Mouse (Mus musculus): ENCODE measurements at regions not wholly inside any gene's neighbourhood (a gene's known extent, or its start where the extent isn't known, plus 50 kb on each side); places are given as distances from the start of the nearest gene placed in this dataset.

DNA sequence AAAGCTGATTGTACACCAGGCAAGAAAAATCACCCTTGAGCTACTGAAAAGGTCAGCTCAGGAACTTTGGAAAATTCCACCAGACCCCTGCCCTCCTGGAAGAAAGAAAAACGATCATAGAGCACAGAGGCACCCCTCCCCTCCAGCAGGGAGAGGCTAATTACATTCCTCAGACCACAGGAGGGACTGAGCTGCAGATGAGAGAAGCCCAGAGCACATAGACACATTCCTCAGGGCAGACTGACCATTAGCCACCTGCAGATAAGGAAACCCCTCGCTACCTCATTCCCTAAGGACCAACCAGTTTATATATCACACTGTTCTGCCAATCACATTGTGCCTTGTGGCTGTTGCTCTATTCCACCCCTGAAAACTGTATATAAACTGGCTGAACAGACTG lies 230.3 kb downstream of the Parp8 start:
- no peak for DNase-seq

DNA sequence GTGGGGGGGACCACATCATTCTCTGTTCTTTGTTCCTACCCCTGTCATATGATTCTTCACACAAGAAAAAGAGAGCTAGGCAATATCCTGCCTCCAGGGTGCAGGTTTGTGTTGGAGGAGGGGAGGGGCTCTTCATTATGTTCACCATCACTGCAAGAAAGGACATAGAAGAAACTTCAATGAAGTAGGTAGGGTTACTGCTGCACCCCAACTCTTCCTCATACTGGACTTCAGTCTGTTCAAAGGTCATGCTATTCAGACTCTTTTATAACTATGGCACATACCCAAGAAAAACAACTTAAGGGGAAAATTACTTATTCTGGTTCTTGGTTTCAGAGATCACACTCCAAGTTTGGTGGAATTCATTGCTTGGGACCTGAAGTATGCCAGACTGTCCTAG lies 243.7 kb downstream of the Parp8 start:
- no peak for DNase-seq

DNA sequence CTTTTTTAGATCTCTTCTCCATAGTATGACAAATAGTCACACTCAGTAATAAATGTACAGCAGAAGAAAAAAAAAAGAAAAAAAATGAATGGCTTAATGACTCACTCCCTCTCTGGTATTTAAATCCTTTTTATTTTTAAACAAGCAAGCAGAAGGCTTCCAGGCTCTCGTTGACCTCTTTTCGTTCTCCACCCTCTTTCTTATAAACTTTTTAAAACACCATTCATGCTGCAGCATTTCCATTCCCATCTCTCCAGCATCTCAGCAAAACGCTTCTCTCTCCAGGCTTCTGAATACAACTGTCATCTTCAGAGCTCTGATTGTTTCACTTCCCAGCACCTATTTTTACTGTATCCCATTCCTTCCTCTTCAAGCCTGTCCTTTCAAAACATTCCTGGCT lies 259.8 kb downstream of the Parp8 start:
- DNase-seq = no peak

DNA sequence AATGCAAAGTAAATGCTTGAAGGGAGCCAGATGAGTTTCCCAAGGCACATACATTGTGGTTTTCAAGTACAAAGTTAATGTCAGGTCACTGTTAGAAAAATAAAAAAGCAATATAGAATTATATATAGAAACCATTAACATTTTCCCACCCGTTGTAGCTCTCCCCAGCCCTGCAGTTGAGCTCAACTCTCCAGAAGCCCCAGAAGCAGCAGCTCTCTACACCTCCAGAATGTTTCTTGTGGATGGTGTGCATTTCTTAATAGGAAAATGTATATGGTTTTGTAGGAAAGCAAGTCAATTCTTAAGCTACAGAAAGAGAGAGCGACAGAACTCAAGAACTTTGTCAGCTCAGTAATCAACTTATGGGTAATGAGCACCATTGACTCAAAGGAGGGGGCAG lies 265.4 kb downstream of the Parp8 start:
- DNase-seq = no peak

DNA sequence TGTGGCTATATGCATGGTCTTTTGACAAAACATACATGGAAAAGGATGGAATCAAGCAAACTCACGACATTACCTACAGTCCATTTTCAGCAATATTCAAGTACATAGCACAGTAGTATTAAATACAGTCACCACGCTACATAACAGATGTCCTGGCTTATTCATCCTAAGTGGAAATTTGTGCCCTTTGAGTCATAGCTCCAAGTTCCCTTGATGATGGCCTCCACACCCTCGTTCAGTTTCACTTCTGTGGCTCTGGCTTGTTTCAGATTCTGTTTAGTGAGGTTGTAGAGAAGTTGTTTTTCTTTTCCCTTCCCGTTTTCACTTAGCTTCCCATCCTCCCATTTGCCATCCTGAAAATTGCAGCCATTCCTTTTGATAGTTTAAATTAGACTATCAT lies 284.5 kb downstream of the Parp8 start:
- no peak for DNase-seq

DNA sequence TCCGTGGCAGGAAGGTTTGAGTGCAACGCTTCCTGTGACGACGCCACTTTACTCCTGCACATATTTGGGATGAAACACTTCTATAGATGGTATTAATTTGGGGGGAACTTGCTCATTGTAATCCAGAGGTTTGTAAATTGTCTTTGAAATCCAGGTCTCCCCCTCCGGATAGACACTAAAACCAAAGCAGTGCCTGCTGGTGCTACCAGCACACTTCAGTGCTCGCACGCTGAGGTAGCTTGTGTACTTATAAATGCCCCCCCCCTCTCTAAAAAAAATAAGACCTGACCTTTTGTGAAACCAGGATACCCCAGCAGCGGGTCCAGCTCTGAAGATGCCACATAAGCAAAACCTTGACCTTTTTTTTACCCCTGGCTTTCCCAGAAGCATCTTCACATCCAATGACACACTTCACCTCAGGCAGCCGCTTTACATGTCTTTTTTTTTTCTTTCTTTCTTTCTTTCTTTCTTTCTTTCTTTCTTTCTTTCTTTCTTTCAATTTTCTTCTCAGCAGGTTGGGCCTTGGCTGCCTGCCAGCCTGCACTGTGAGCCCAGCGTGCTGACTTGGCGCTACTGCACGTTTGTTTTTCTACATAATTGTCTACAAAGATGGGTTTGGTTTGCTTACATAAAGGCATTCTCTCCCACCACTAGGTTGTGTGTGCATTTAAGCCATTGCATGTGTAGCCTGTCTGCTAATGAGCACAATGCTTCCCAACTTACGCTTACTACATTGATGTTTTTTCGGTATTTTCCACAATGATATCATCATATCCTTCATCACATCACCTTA lies 301.8 kb downstream of the Parp8 start:
- DNase-seq = peak in 1 of 2 experiments; percentile 36

DNA sequence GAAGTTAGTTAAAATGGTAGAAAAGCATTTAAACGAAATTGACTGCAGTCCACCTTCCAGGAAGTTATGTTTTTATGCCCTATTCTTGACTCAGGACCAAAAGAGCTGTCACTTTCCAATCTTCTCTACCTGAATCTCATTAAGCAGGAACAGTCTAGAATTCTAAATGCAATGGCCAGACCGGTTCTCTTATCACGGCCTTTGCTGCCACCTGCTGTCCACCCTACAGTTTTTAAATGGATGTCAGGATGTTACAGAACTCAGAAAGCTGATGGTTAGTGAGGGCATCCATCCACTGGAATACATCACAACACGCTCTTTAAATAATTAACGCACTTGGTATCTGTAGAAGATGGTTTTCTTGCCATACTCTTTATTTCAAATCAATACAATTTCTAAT lies 310.5 kb downstream of the Parp8 start:
- peak; percentile 43 to 82 for DNase-seq

DNA sequence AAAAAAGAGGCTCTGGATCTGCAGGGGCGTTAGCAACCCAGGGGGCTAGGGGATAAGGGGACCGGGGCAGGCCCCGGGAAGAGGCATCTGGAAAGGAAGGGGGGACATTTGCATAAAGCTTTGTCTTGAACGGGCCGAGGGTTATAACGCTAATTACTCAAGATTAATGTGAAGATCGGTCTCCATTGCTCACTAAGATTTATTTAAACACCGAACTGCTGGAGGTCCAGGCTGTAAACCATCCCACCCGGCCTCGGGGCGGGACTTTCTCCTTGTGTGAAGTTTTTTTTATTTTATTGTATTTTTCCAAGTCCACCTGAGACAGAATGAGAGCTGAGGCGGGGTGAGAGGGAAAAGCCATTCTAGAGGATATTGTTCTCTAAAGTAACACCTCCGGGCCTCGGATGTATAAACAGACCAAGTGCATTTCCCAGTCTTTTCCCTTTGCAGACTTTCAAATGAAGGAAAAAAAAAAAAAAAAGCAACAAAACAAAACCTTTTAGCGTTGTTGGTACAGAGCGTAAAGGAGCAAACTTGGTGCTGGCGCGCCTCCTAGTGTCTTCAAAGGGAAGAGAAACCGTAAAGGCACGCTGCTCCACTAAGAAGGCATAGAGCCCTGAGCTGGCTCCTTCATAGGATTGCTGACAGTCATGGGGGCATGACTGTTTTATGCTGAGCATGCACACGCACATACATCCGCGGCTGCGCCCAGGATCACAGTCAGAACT lies 313.3 kb downstream of the Parp8 start:
- peak; percentile 56 to 83 for DNase-seq

DNA sequence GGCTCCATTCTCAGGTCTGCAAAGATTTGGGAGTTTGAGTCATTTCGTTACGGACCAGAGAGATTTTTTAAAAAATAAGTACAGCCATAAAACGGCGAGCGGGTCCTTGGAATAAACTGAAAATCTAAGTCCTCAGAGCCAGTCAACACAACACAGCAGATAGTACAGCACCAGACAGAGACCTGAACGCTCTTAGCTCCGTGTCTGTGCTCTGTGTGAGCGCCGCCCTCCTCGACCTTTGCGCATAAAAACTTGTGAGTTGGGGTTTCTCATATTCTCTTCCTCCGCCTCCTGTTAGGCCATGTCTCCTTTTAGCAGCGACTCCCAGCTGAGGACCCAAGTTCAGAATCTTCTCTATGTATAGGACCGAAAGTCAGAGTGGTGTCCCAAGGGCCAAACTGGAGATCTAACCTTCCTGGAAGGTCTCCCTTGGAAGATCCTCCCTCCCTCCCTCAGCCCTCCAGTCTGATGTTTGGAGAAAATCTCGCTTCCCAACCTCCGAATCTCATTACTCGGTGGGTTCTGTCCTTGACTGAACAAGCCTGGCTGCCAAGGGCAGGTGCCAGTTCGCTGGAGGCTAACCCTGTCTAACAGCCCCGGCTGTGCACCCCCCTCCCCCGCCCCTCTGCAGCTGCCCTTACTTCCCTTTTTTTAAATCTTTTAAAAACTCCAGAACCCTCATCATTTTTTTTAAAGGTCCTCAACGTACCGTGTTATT lies 314.0 kb downstream of the Parp8 start:
- peak in 1 of 2 experiments; percentile 10 for DNase-seq

DNA sequence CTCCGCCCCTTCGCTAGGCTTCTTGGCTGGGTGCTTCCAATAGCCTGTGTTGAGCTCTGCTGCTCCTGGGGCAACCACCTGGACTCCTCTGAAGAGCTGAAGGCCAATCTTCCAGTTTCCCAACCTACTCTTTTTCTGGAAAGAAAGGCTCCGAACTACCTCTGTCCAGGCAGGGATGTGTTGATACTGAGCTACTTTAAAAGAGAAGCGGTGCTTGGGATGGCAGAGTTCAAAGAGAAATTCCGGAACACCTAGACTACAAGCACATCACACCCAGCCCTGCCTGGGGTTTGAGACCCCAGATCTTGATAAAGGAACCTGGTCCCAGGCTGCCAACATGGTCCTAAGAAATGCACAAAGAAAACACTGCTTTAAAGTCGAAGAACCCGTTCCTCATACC lies 315.7 kb downstream of the Parp8 start:
- DNase-seq = no peak

DNA sequence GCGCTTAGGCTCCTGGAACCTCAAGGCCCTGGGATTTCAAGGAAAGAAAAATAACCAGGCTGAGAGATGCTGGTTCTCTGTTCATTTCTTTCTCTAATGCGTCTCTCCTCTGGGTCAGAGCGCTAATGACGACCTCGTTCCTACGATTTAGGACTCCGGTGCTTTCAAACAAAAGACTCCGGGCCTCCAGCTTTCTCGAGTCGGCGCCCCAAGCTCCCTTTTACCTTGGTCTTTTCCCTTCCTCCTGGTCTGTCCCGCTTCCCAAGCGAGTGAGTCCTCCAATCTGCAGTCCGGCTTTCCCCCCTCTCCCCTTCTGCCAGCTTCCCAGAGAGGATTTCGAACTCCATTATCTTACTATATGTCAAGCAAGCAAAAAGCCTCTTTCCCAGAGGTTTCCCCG lies 316.5 kb downstream of the Parp8 start:
- no peak for DNase-seq

DNA sequence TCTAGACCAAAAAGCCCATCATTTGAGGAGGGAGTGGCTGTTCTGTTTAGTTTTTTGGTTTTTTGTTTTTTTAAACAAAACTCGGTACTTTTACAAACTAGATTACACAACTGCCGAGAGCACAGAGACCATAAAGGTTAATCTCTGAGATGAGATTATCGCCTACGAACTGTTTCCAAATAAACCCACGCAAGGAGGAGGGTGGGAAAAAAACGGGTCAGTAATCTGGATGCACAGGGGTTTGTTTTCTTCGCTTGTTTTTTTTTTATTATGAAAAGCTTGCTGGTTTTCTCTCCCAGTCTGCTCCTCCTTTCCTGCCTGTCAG lies 316.9 kb downstream of the Parp8 start:
- DNase-seq = no peak

DNA sequence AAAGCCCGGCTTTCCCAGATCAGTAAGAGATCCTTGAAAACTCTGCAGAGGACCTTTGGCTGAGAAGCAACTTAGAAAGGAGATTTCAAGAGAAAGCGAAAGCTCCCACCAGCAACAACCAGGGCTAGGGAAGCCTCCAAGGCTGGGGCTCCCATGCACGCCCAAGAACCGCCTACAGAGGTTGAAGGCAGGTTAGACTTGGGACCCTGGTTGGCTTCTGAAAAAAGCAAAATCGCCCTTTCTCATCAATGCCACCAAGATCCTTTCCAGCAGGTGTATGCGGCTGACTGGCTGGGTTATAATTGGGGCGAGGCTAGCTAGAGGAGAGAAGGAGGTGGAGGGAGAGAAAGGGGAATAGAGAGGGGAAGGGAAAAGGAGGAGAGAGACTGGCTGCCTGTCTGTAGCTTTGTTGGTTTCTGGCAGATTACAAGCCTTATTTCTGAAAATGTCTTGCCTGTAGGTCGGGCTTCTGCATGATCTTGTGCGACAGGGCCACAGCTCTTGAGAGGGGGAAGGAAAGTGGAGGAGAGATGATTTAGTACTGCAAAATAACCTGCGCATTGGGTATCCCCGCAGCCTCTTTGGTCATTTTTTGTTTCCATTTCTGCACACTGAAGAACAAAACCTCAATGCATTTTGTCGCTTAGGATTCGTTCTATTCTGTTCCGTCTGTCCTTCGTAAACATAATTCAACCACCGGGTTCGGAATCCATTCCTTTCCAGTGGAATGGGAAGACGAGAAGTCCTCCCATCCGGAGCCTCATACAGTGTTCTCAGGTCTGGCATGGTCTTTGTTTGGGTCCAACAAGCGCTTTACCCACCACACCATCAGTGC lies 317.5 kb downstream of the Parp8 start:
- no peak for DNase-seq

DNA sequence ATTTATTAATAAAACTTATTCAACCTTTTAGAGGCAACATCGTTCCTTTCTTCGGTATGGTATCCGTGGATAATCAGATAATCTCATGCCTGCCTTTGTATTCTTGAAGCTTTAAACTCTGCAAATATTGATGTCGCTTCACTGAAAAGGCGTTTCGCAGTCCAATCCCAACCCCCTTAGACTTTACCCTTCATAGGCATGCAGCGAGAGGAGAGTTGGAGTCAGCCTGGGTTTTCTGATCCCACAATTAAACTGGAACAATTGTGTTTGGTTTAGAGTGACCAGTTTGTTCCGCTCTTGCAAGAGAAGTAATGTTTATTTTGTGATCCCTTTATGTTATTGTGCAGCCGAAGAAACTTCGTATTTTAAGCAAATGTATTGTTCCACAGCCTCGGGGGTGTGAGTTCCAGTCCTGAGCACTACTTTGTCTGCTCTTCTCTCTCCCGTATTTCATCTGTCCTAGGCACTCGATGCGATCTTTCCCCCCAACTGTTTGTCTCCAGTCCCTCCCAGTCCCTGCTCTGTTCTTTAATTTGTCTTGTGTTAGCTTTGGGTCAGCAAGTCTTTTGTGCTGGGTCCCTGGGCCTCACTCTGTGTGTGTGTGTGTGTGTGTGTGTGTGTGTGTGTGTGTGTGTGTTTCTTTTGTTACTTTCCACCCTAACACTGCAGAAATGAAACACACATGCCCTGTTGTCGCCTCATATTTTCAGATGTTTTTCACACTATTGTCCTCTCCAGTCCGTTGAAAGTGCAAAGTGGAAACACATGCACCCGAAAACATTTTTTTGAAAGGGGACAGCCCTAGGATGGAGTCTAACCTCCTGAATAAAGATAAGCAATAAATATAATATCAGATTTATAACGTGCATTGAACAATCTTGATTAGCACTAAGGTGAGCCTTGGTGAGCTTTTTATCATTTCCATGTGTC lies 318.7 kb downstream of the Parp8 start:
- no peak for DNase-seq

DNA sequence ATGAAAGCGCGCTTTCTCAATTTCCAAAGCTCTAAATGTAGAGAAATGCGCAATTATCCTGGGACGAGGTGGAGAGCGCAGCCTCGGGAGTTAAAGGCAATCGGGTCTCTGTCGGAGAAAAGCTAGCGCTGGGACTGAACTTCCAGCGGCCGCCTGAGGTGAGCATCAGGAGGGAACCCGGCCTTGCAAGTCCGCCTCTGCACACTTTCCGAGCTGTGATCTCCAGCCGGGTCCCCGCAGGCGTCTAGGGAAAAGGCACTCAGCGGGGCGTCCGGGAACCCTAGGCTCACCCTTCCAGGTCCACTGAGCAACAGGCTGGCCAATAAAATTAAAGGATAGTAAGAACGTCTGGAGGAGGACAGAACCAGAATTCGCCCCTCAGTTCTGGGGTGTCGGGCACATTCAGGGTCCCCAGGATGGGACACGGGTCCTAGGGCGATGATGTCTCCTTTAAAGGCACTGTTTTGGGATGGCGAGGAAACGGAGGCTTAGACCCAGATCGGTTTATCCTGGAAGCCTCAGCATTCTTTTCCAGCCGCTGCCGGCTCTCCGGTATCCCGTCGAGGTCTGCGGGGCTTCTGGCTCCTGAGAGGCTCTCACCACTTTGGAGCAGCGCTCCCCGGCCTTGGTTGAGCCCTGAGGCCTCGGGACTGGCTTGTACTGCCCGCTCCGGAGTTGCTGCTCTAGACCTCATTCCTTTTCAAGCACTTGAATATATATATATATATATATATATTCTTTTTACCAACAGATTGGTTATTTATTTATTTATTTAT lies 319.5 kb downstream of the Parp8 start:
- peak in 1 of 2 experiments; percentile 11 for DNase-seq

DNA sequence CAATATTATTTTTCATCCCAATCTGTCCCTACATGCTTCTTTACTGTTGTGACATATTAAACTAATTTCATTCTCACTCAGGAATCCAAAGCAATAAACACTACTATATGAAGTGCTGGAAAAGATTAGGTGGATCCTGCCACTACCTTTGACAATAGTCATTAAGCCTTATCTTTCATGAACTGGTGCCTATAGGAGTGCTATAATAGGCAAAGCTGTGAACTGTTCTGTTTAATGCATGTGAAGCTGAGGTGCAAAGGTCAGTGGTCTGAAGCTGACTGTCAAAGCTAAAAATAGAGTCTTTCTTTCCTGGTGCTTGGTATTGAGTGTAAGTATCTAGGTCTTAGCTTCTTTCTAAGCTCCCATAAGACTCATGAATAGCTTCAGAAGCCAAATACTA lies 336.6 kb downstream of the Parp8 start:
- DNase-seq = no peak

All from kidney, postnatal 36 days (tissue).